Comparison of ENCODE assay signal across 22 mouse cellular contexts in genomic region chr4:133119579-133119978, GRCm38 (mm10). TPM values are rescaled to one million over a fixed set of nuclear protein-coding genes. Genes with fewer than 3 reads are reported as not detected.
DNase-seq lines count a peak whose midpoint lies in the region; ATAC-seq and TF ChIP-seq lines count a peak whose summit lies in the region.
"Had no signal": no experiment of that assay in that cellular context is flagged by ENCODE, and none has a peak within 500 bp of the region (broad histone marks: within the 10 kb centered on the region; RNA-seq: fewer than 3 reads in every experiment).

No protein-coding gene starts in this region.

- 0 out of 2 replicates have a peak, but pooled peaks cover 4% of the 10 kb centered on the region for H3K9me3 ChIP-seq in embryonic facial prominence, embryonic 13.5 days
- no peaks in the 10 kb centered on the region; the same call in 1 of the 2 replicates for H3K9me3 ChIP-seq in embryonic facial prominence, embryonic 10.5 days
- no peaks in the 10 kb centered on the region; the same call in 1 of the 2 replicates for H3K9me3 ChIP-seq in kidney, postnatal 0 days (replicated peaks; ENCODE audit: low read length)
- H3K9me3 ChIP-seq: forebrain, embryonic 12.5 days; midbrain, embryonic 10.5 days; neural tube, embryonic 15.5 days had no signal

- no peaks in the 10 kb centered on the region for H3K36me3 ChIP-seq in embryonic facial prominence, embryonic 13.5 days
- no peaks in the 10 kb centered on the region for H3K36me3 ChIP-seq in embryonic facial prominence, embryonic 10.5 days (replicated peaks)
- H3K36me3 ChIP-seq in kidney, postnatal 0 days (ENCODE audit: insufficient read depth, low read length), result no peaks in the 10 kb centered on the region
- H3K36me3 ChIP-seq in testis, adult 2 months (ENCODE audit: control insufficient read depth, insufficient read depth, low read length), result no peaks in the 10 kb centered on the region
- H3K36me3 ChIP-seq: forebrain, embryonic 12.5 days; neural tube, embryonic 15.5 days had no signal

- TF ChIP-seq CTCF in kidney, postnatal 0 days (IDR thresholded peaks at IDR 0.05; ENCODE audit: low read depth), result no peak
- TF ChIP-seq CTCF in testis, adult 2 months (IDR thresholded peaks at IDR 0.05; ENCODE audit: control insufficient read depth, insufficient read depth, insufficient replicate concordance, low read depth, low read length), result no peak

- 82% methylated on average over 6 of the region's 6 CpGs for WGBS in embryonic facial prominence, embryonic 13.5 days
- 88% methylated on average over 6 of the region's 6 CpGs for WGBS in embryonic facial prominence, embryonic 10.5 days
- 87% methylated on average over 6 of the region's 6 CpGs for WGBS in kidney, postnatal 0 days

- no peak for DNase-seq in embryonic facial prominence, embryonic 10.5 days (ENCODE audit: low spot score)
- DNase-seq in kidney, postnatal 0 days (ENCODE audit: low spot score), result no peak
- DNase-seq in kidney, adult 18-20 months, result no peak
- DNase-seq in testis, postnatal 14 days (ENCODE audit: low spot score), result no peak
- no peak for DNase-seq in spleen, postnatal 10 days (ENCODE audit: low spot score in 2 of 2)
- no peak for DNase-seq in adrenal gland, adult 18-20 months (ENCODE audit: low spot score in 2 of 2)
- DNase-seq: cerebellum, adult 9-11 months; heart, postnatal 10 days; lung, embryonic 14.5 days; right cerebral cortex, adult 18-20 months; thymus, postnatal 25 days had no signal

- no peak overlapping the region for H3K4me2 ChIP-seq in embryonic facial prominence, embryonic 13.5 days
- no peak overlapping the region for H3K4me2 ChIP-seq in kidney, postnatal 0 days (ENCODE audit: low read length)
- H3K4me2 ChIP-seq: forebrain, embryonic 12.5 days; heart, embryonic 11.5 days; lung, embryonic 14.5 days; neural tube, embryonic 15.5 days had no signal

- no peak overlapping the region for H3K4me3 ChIP-seq in embryonic facial prominence, embryonic 13.5 days
- H3K4me3 ChIP-seq in embryonic facial prominence, embryonic 10.5 days, result no peak overlapping the region
- no peak overlapping the region for H3K4me3 ChIP-seq in kidney, postnatal 0 days (replicated peaks; ENCODE audit: low read depth, low read length)
- no peak overlapping the region for H3K4me3 ChIP-seq in testis, adult 2 months (ENCODE audit: control insufficient read depth, low read depth, low read length)
- H3K4me3 ChIP-seq: erythroblast, embryonic 14.5 days; forebrain, embryonic 12.5 days; layer of hippocampus, adult 2 months; midbrain, embryonic 10.5 days; neural tube, embryonic 15.5 days had no signal

- peak overlapping the region; percentile 57; the same call in 1 of the 2 replicates for H3K27ac ChIP-seq in embryonic facial prominence, embryonic 13.5 days
- no peak overlapping the region for H3K27ac ChIP-seq in embryonic facial prominence, embryonic 10.5 days (replicated peaks)
- peak overlapping the region; percentile 5; the same call in 1 of the 2 replicates for H3K27ac ChIP-seq in kidney, postnatal 0 days
- peak overlapping the region; percentile 48 for H3K27ac ChIP-seq in testis, adult 2 months (ENCODE audit: control insufficient read depth, insufficient read depth, low read depth, low read length)
- H3K27ac ChIP-seq: forebrain, embryonic 12.5 days; hindbrain, postnatal 0 days; liver, embryonic 14.5 days; midbrain, embryonic 10.5 days had no signal

- H3K9ac ChIP-seq in embryonic facial prominence, embryonic 13.5 days, result no peak overlapping the region
- no peak overlapping the region for H3K9ac ChIP-seq in kidney, postnatal 0 days (ENCODE audit: low read depth, low read length)
- H3K9ac ChIP-seq: forebrain, embryonic 12.5 days; liver, embryonic 14.5 days; lung, embryonic 14.5 days; neural tube, embryonic 15.5 days had no signal

- H3K4me1 ChIP-seq in embryonic facial prominence, embryonic 13.5 days, result peaks cover 51% of the 10 kb centered on the region
- H3K4me1 ChIP-seq in embryonic facial prominence, embryonic 10.5 days, result peaks cover 65% of the 10 kb centered on the region
- H3K4me1 ChIP-seq in kidney, postnatal 0 days (replicated peaks; ENCODE audit: insufficient read depth, low read length), result peaks cover 27% of the 10 kb centered on the region
- peaks cover 2% of the 10 kb centered on the region; the same call in 1 of the 2 replicates for H3K4me1 ChIP-seq in testis, adult 2 months (ENCODE audit: control insufficient read depth, insufficient read depth, low read length)

- no peak for ATAC-seq in embryonic facial prominence, embryonic 13.5 days (ENCODE audit: insufficient number of reproducible peaks, insufficient read depth, low FRiP score, low TSS enrichment, low read depth)
- ATAC-seq in kidney, postnatal 0 days (replicated peaks; ENCODE audit: low FRiP score, low read depth), result no peak
- ATAC-seq: hindbrain, postnatal 0 days; intestine, embryonic 16.5 days had no signal

- H3K27me3 ChIP-seq in embryonic facial prominence, embryonic 13.5 days, result no peaks in the 10 kb centered on the region
- no peaks in the 10 kb centered on the region for H3K27me3 ChIP-seq in embryonic facial prominence, embryonic 10.5 days (replicated peaks; ENCODE audit: low read depth, poor library complexity, severe bottlenecking)
- H3K27me3 ChIP-seq in kidney, postnatal 0 days (ENCODE audit: insufficient read depth, low read length), result no peaks in the 10 kb centered on the region
- no peaks in the 10 kb centered on the region for H3K27me3 ChIP-seq in testis, adult 2 months (ENCODE audit: control insufficient read depth, insufficient read depth, low read length)
- H3K27me3 ChIP-seq: forebrain, embryonic 12.5 days; neural tube, embryonic 15.5 days had no signal

- TF ChIP-seq POLR2A in testis, adult 2 months (IDR thresholded peaks at IDR 0.05; ENCODE audit: control insufficient read depth, low read depth, low read length), result no peak

RNA-seq across cellular contexts. Expression of gene Wasf2, which starts 10.7 kb away (rescaled TPM):
- polyA plus RNA-seq in embryonic facial prominence, embryonic 13.5 days (2015; fragmentation: Nextera tagmentation; extraction: Ambion mirVana), result 118 and 142 TPM in 2 replicates
- 66.7 and 73.0 TPM in 2 replicates for polyA plus RNA-seq in embryonic facial prominence, embryonic 10.5 days (2016; fragmentation: Nextera tagmentation; extraction: Ambion mirVana)
- 98.8 and 113 TPM in 2 replicates for polyA plus RNA-seq in kidney, postnatal 0 days (2015; fragmentation: Nextera tagmentation; extraction: Ambion mirVana)
- polyA plus RNA-seq in testis, adult 2 months (2012; rRNA removed), result 156 and 195 TPM in 2 replicates
- total RNA-seq in adrenal gland, adult 18-20 months (2021), result 100 to 1,000 TPM in 1 of 2 experiments, 10 to 100 TPM in 1; 97.5 to 102 TPM
